Mouse (Mus musculus) stomach, postnatal 0 days (tissue): Measurements from ENCODE around the gene Dhdh. TPM values are rescaled to one million over a fixed set of nuclear protein-coding genes. Genes with fewer than 3 reads are reported as not detected.

Experiments
- ATAC-seq: fragments of 200-750 bp; cut with Nextera tagmentation; 2 replicates; pipeline ENCODE4 v1.8.0; 2017; ENCODE audit not compliant: low FRiP score, low TSS enrichment
- DNase-seq: peaks from one replicate; pipeline ENCODE4 v3.0.0-alpha.2; 2016; ENCODE audit warnings: low spot score
- H3K27ac ChIP-seq: fragments of 300-500 bp; sonication (generic); replicated peaks from 2 replicates; pipeline ENCODE4 v1.5.1; 2014; ENCODE audit warnings: mild to moderate bottlenecking, control low read depth
- H3K27me3 ChIP-seq: fragments of 300-500 bp; sonication (generic); 2 replicates; pipeline ENCODE4 v1.6.1; 2014; ENCODE audit warnings: low read length; ENCODE audit not compliant: control insufficient read depth, insufficient read depth
- H3K36me3 ChIP-seq: fragments of 300-500 bp; sonication (generic); 2 replicates; pipeline ENCODE4 v1.6.1; 2014; ENCODE audit warnings: low read length, mixed read lengths; ENCODE audit not compliant: control insufficient read depth, insufficient read depth
- H3K4me1 ChIP-seq: fragments of 300-500 bp; sonication (generic); replicated peaks from 2 replicates; pipeline ENCODE4 v1.6.1; 2014; ENCODE audit warnings: antibody characterized with exemption; ENCODE audit not compliant: control insufficient read depth, insufficient read depth
- H3K4me2 ChIP-seq: fragments of 300-500 bp; sonication (generic); replicated peaks from 2 replicates; pipeline ENCODE4 v1.6.1; 2014; ENCODE audit warnings: low read depth, mild to moderate bottlenecking, control low read depth, moderate library complexity
- H3K4me3 ChIP-seq: fragments of 300-500 bp; sonication (generic); 2 replicates; pipeline ENCODE4 v1.5.1; 2014; ENCODE audit warnings: low read depth, low read length, control low read depth
- H3K9ac ChIP-seq: fragments of 300-500 bp; sonication (generic); 2 replicates; pipeline ENCODE4 v1.6.1; 2014; ENCODE audit warnings: mild to moderate bottlenecking, low read length, control low read depth, mixed read lengths
- H3K9me3 ChIP-seq: fragments of 300-500 bp; sonication (generic); 2 replicates; pipeline ENCODE4 v1.6.1; 2016; ENCODE audit warnings: low read length; ENCODE audit not compliant: control insufficient read depth
- CTCF ChIP-seq: IDR thresholded peaks from 2 replicates; pipeline ENCODE4 v1.5.1; 2016; ENCODE audit warnings: antibody characterized with exemption, low read depth, mild to moderate bottlenecking, moderate library complexity
- EP300 ChIP-seq: optimal IDR thresholded peaks from 2 replicates; pipeline ENCODE3; 2016; ENCODE audit warnings: antibody characterized with exemption
- WGBS: fragments of 180-500 bp; shearing (Covaris S2); extraction: QIAGEN DNeasy Blood & Tissue Kit; methylation state at CpG from one replicate; pipeline ENCODE4 v1.1.7; 2014; 5-methylcytosine and 5-hydroxymethylcytosine counted together
- polyA plus RNA-seq: library from polyadenylated mRNA; unstranded; fragments of >200 nt; fragmentation: Nextera tagmentation; extraction: Ambion mirVana; gene quantifications from 2 replicates; pipeline ENCODE4 v1.2.1, GENCODE M21; 2015

Dhdh gene
- polyA plus RNA-seq, 1 experiment from 2014 or later, result 1.1 TPM

DNA sequence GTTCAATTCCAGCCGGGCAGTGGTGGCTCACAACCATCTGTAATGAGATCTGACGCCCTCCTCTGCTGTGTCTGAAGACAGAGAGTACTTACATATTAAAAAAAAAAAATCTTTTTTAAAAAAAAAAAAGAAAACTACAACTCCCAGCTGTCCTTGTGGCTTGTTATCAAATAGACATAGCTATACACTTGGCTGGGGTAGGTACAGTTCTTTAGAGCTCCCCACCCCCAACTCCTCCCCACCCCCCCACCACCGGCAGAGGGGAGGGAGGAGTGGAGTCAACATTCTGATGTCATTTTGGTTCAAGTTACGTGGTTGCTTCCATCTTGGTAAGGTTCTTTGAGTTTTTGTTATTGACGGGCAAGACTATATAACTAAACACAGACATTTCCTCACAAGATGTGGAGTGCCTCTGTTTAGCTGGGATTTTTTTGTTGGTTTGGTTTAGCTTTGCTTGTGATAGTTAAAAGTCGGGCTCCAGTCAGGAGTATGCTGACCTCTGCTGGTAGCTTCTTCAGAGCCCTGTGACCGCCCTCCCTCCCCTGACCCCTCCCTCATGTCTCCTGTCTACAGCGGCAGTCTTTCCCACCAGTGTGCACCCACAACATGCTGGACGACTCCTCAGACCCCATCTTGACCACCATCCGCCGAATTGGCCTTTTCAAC, 41.1 kb downstream of the Dhdh start:
- ATAC-seq (peak; percentile 17; the same call in 1 of the 2 replicates), DNase-seq (peak; percentile 63)
- no peak overlapping the region for H3K4me2 ChIP-seq
- no peaks in the 10 kb centered on the region for H3K9me3 ChIP-seq
- H3K36me3 ChIP-seq, result peaks cover 15% of the 10 kb centered on the region
- H3K27ac ChIP-seq, result no peak overlapping the region
- no peak for TF ChIP-seq EP300
- TF ChIP-seq CTCF, result peak; percentile 74
- no peak overlapping the region for H3K4me3 ChIP-seq
- H3K4me1 ChIP-seq, result no peaks in the 10 kb centered on the region
- H3K27me3 ChIP-seq, result no peaks in the 10 kb centered on the region
- H3K9ac ChIP-seq, result no peak overlapping the region
- WGBS, result 40% methylated on average over 11 of the region's 11 CpGs

DNA sequence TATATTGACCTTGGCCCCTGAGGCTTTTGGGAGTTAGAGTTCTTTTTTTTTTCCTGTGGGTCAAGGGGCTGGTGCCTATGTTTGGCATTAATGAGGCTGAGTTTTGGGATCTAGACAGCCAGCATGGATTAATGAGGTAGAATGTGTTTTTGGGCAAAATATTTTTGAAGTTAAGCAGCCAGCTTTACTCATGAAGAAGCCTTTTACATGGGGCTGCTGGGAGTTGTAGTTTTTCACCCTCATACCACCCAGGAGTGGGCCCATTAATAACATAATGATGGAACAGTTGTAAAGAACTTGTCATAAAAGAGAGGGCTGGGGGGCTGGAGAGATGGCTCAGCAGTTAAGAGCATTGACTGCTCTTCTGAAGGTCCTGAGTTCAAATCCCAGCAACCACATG, 42.0 kb downstream of the Dhdh start:
- TF ChIP-seq CTCF (no peak), EP300 (no peak)
- H3K27ac ChIP-seq, result no peak overlapping the region
- H3K4me3 ChIP-seq, result no peak overlapping the region
- H3K4me1 ChIP-seq, result no peaks in the 10 kb centered on the region
- no peaks in the 10 kb centered on the region for H3K27me3 ChIP-seq
- no peaks in the 10 kb centered on the region for H3K9me3 ChIP-seq
- H3K9ac ChIP-seq, result no peak overlapping the region
- peaks cover 12% of the 10 kb centered on the region for H3K36me3 ChIP-seq
- no peak overlapping the region for H3K4me2 ChIP-seq
- ATAC-seq (no peak), DNase-seq (no peak)

DNA sequence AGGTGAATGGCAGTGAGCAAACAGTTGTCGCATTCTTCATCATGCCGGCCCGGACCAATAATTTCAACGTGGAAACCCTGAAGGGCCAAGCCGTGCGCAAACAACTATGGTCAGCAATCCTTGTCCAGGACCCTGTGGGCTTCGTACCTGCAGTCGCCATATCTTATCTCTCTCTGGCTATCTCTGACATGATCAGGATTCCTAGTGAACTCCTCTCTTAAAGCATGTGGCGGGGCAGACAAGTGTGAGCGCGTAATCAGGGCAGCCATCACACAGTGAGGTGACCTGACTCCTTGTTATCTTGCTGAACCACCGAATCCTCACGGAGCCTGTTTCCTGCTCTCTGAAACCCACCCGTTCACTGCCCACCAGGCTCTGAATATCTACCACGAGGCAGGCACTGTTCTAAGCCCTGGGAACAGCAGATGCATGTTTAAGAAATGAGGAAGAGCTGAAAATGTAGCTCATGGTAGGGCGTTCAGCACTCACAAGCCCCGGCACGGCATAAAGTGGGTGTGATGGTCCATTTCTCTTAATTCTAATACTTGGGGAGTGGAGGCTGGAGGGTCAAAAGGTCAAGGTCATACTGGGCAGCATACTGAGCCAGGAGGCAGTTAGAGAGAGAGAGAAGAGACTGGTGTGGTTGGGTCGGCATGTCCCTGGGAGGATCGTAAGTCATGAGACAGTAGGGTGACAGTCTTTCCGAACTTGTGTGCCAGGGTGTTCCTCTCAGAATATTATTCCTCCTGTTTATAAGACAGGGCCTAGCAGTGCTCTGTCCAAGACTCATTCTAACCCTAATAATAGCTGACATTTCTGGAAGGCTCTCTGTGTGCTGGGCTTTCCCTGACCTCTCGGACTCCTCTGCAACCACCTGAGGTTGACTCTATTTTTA, 44.8 kb downstream of the Dhdh start:
- Histone ChIP-seq H3K36me3 (peaks cover 12% of the 10 kb centered on the region), H3K4me1 (no peaks in the 10 kb centered on the region), H3K9ac (no peak overlapping the region)

DNA sequence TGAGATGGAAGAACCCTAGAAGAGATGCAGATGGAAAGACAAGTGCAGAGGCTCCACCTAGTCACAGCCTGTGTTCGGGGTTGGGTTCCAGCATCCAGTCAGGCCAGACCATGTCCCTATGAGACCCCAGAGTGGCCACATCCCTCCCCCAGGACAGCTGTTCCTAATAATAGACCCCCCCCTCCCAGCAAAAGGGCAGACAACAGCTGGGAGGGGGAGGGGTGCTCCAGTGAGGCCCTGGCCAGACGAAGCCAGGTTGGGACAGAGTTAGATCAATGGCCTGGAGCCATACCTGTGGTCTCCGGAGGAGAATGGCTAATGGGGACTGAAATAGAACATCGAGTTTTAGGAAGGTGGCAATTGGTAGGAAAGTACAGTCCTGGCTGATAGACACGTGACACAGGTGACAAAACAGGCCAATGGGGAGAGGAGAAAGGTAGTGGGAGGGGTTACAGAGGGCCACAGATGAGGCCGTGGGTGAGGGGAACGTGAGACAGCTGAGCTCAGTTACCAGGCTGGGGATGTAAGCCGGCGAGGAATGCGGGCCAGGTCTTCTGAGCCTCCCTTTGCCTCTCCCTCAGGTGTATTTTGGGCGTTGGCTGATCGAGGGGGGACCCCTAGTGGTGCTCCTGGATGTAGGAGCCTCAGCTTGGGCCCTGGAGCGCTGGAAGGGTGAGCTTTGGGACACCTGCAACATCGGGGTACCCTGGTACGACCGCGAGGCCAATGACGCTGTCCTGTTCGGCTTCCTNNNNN, 50.9 kb downstream of the Dhdh start, which contains the start of gene Ruvbl2:
TSS of gene Ruvbl2 (minus strand) at position 576 of the 756 bp plus-strand sequence.
- 23% methylated on average over 19 of the region's 19 CpGs for WGBS
- Histone ChIP-seq H3K4me1 (peaks cover 9% of the 10 kb centered on the region), H3K27ac (no peak within 1 kb of the TSS)

More for the DNA sequence above, 44.8 kb downstream of the Dhdh start:
- no peaks in the 10 kb centered on the region for H3K9me3 ChIP-seq
- H3K27me3 ChIP-seq, result no peaks in the 10 kb centered on the region
- H3K27ac ChIP-seq, result no peak overlapping the region
- ATAC-seq (no peak), DNase-seq (no peak)
- no peak overlapping the region for H3K4me3 ChIP-seq
- 79% methylated on average over 22 of the region's 22 CpGs for WGBS
- no peak for TF ChIP-seq EP300
- no peak overlapping the region for H3K4me2 ChIP-seq

DNA sequence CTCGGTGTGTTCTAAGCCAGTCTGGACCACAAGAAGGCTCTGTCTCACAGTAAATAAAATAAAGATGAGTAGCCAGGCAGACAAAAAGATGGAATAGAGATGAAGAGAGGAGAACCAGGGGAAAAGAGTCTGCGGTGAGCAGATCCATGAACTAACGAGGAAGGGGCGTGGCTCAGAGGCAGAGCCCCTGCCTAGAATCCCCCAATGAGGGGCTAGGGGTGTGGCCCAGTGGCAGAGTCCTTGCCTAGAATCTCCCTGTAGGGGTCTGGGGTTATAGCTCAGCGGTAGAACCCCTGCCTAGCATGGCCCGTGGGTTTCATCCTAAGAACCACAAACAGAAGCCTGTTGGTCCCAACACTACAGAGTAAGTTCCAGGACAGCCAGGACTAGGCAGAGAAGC, 51.6 kb downstream of the Dhdh start:
- H3K27me3 ChIP-seq, result no peaks in the 10 kb centered on the region
- no peak for TF ChIP-seq EP300
- no peak for TF ChIP-seq CTCF
- 57% methylated on average over 6 of the region's 6 CpGs for WGBS
- H3K36me3 ChIP-seq, result 0 out of 2 replicates have a peak, but pooled peaks cover 2% of the 10 kb centered on the region
- no peak overlapping the region for H3K27ac ChIP-seq
- no peak for ATAC-seq
- no peak overlapping the region for H3K4me2 ChIP-seq
- no peak overlapping the region for H3K9ac ChIP-seq
- H3K4me1 ChIP-seq, result peaks cover 9% of the 10 kb centered on the region
- H3K9me3 ChIP-seq, result no peaks in the 10 kb centered on the region
- H3K4me3 ChIP-seq, result no peak overlapping the region
- DNase-seq, result no peak

More for the DNA sequence above, 50.9 kb downstream of the Dhdh start, which contains the start of gene Ruvbl2:
- H3K36me3 ChIP-seq, result 0 out of 2 replicates have a peak, but pooled peaks cover 3% of the 10 kb centered on the region
- peak; percentile 66 for TF ChIP-seq CTCF
- TF ChIP-seq EP300, result no peak
- 0 out of 2 replicates have a peak within 1 kb of the TSS, but pooled peaks have one; percentile 38 for H3K9ac ChIP-seq
- no peaks in the 10 kb centered on the region for H3K27me3 ChIP-seq
- H3K9me3 ChIP-seq, result no peaks in the 10 kb centered on the region
- H3K4me2 ChIP-seq, result peak within 1 kb of the TSS; percentile 29
- DNase-seq (peak; percentile 70), ATAC-seq (no peak)
- 0 out of 2 replicates have a peak within 1 kb of the TSS, but pooled peaks have one; percentile 6 for H3K4me3 ChIP-seq
